Mouse (Mus musculus) testis, adult 2 months (tissue): ENCODE data around the gene Dnm2.

ENCODE experiments used
- CTCF ChIP-seq: fragments of 200-500 bp; IDR thresholded peaks from 2 replicates; pipeline ENCODE4 v1.5.1; 2012; ENCODE audit warnings: low read depth, mild to moderate bottlenecking, inconsistent platforms, low read length, moderate library complexity; ENCODE audit not compliant: control insufficient read depth, insufficient read depth, insufficient replicate concordance
- POLR2A ChIP-seq: fragments of 200-500 bp; IDR thresholded peaks from 2 replicates; pipeline ENCODE4 v1.6.1; 2012; ENCODE audit warnings: low read depth, mild to moderate bottlenecking, inconsistent platforms, low read length, moderate library complexity; ENCODE audit not compliant: control insufficient read depth

- TF ChIP-seq POLR2A = no peak
- no peak for TF ChIP-seq CTCF
Measured at GRCm38 (mm10) chr9:21484065-21484464, 59.4 kb downstream of the Dnm2 start.
